Mouse (Mus musculus): ENCODE results near the gene Fadd. TPM values are rescaled to one million over a fixed set of nuclear protein-coding genes. Genes with fewer than 3 reads are reported as not detected.

Gene Fadd
- total and polyA plus RNA-seq, 3 experiments = 8.2 to 13.4 (median 8.6) TPM

GRCm38 (mm10) chr7:144620721-144621681 is 38.7 kb upstream of the Fadd start:
- 65% methylated on average over 22 of the region's 22 CpGs for WGBS
- H3K36me3 ChIP-seq (ENCODE audit: control insufficient read depth, insufficient read depth, low read length) = no peaks in the 10 kb centered on the region
- no peaks in the 10 kb centered on the region for H3K27me3 ChIP-seq (ENCODE audit: control insufficient read depth, insufficient read depth, low read length)
- no peaks in the 10 kb centered on the region for H3K4me1 ChIP-seq (ENCODE audit: control insufficient read depth, insufficient read depth, low read length)
- no peak overlapping the region for H3K27ac ChIP-seq
- intact Hi-C loops (cut with DNase I) = no loop called here
- DNase-seq = peak in 1 of 2 experiments; percentile 41
- no peak overlapping the region for H3K9ac ChIP-seq (ENCODE audit: low read depth, low read length)
- no peaks in the 10 kb centered on the region for H3K79me2 ChIP-seq (replicated peaks; ENCODE audit: control insufficient read depth, insufficient read depth, low read length)
- no peak for TF ChIP-seq CTCF (IDR thresholded peaks at IDR 0.05)
- no peak for TF ChIP-seq POLR2A (IDR thresholded peaks at IDR 0.05; ENCODE audit: insufficient read depth, low read depth, low read length)
- TF ChIP-seq EP300 (IDR thresholded peaks at IDR 0.05; ENCODE audit: insufficient read depth, low read depth, low read length) = no peak
- H3K4me3 ChIP-seq = no peak overlapping the region

- Histone ChIP-seq H3K9ac (ENCODE audit: low read depth, low read length) (no peak overlapping the region), H3K4me3 (no peak overlapping the region), H3K79me2 (replicated peaks; ENCODE audit: control insufficient read depth, insufficient read depth, low read length) (no peaks in the 10 kb centered on the region), H3K27me3 (ENCODE audit: control insufficient read depth, insufficient read depth, low read length) (no peaks in the 10 kb centered on the region), H3K27ac (no peak overlapping the region), H3K36me3 (ENCODE audit: control insufficient read depth, insufficient read depth, low read length) (no peaks in the 10 kb centered on the region), H3K4me1 (ENCODE audit: control insufficient read depth, insufficient read depth, low read length) (peaks cover 4% of the 10 kb centered on the region; the same call in 1 of the 2 replicates)
- intact Hi-C loops (cut with DNase I) = no loop called here
- DNase-seq = no peak
- TF ChIP-seq CTCF (IDR thresholded peaks at IDR 0.05) (no peak), POLR2A (IDR thresholded peaks at IDR 0.05; ENCODE audit: insufficient read depth, low read depth, low read length) (no peak), EP300 (IDR thresholded peaks at IDR 0.05; ENCODE audit: insufficient read depth, low read depth, low read length) (no peak)
These were observed 38.1 kb upstream of the Fadd start for GRCm38 (mm10) chr7:144620315-144620714.

GRCm38 (mm10) chr7:144615343-144615742 is 33.1 kb upstream of the Fadd start:
- intact Hi-C loops (cut with DNase I) = no loop called here
- WGBS = 44% methylated on average over 6 of the region's 6 CpGs
- peaks cover 4% of the 10 kb centered on the region; the same call in 1 of the 2 replicates for H3K4me1 ChIP-seq (ENCODE audit: control insufficient read depth, insufficient read depth, low read length)
- no peak overlapping the region for H3K27ac ChIP-seq
- H3K27me3 ChIP-seq (ENCODE audit: control insufficient read depth, insufficient read depth, low read length) = no peaks in the 10 kb centered on the region
- H3K9ac ChIP-seq (ENCODE audit: low read depth, low read length) = no peak overlapping the region
- no peaks in the 10 kb centered on the region for H3K36me3 ChIP-seq (ENCODE audit: control insufficient read depth, insufficient read depth, low read length)
- DNase-seq = peak in 1 of 2 experiments; percentile 28
- no peaks in the 10 kb centered on the region for H3K79me2 ChIP-seq (replicated peaks; ENCODE audit: control insufficient read depth, insufficient read depth, low read length)
- TF ChIP-seq EP300 (IDR thresholded peaks at IDR 0.05; ENCODE audit: insufficient read depth, low read depth, low read length) (0 out of 2 replicates have a peak, but pooled peaks have one; percentile 11), CTCF (IDR thresholded peaks at IDR 0.05) (no peak), POLR2A (IDR thresholded peaks at IDR 0.05; ENCODE audit: insufficient read depth, low read depth, low read length) (no peak)
- no peak overlapping the region for H3K4me3 ChIP-seq

GRCm38 (mm10) chr7:144612829-144613228 is 30.6 kb upstream of the Fadd start:
- TF ChIP-seq CTCF (IDR thresholded peaks at IDR 0.05) (no peak), POLR2A (IDR thresholded peaks at IDR 0.05; ENCODE audit: insufficient read depth, low read depth, low read length) (no peak), EP300 (IDR thresholded peaks at IDR 0.05; ENCODE audit: insufficient read depth, low read depth, low read length) (no peak)
- no peaks in the 10 kb centered on the region for H3K36me3 ChIP-seq (ENCODE audit: control insufficient read depth, insufficient read depth, low read length)
- WGBS = 76% methylated on average over 4 of the region's 4 CpGs
- DNase-seq = no peak
- H3K79me2 ChIP-seq (replicated peaks; ENCODE audit: control insufficient read depth, insufficient read depth, low read length) = no peaks in the 10 kb centered on the region
- H3K4me1 ChIP-seq (ENCODE audit: control insufficient read depth, insufficient read depth, low read length) = peaks cover 4% of the 10 kb centered on the region; the same call in 1 of the 2 replicates
- no peak overlapping the region for H3K27ac ChIP-seq
- intact Hi-C loops (cut with DNase I) = no loop called here
- no peak overlapping the region for H3K9ac ChIP-seq (ENCODE audit: low read depth, low read length)
- H3K4me3 ChIP-seq = no peak overlapping the region
- H3K27me3 ChIP-seq (ENCODE audit: control insufficient read depth, insufficient read depth, low read length) = no peaks in the 10 kb centered on the region

- WGBS = 57% methylated on average over 4 of the region's 4 CpGs
- no peak for DNase-seq
- intact Hi-C loops (cut with DNase I) = no loop called here
- Histone ChIP-seq H3K4me1 (ENCODE audit: control insufficient read depth, insufficient read depth, low read length) (peaks cover 4% of the 10 kb centered on the region; the same call in 1 of the 2 replicates), H3K9ac (ENCODE audit: low read depth, low read length) (no peak overlapping the region), H3K36me3 (ENCODE audit: control insufficient read depth, insufficient read depth, low read length) (no peaks in the 10 kb centered on the region), H3K27ac (no peak overlapping the region), H3K4me3 (no peak overlapping the region), H3K27me3 (ENCODE audit: control insufficient read depth, insufficient read depth, low read length) (no peaks in the 10 kb centered on the region), H3K79me2 (replicated peaks; ENCODE audit: control insufficient read depth, insufficient read depth, low read length) (no peaks in the 10 kb centered on the region)
- TF ChIP-seq CTCF (IDR thresholded peaks at IDR 0.05) (no peak), EP300 (IDR thresholded peaks at IDR 0.05; ENCODE audit: insufficient read depth, low read depth, low read length) (no peak), POLR2A (IDR thresholded peaks at IDR 0.05; ENCODE audit: insufficient read depth, low read depth, low read length) (no peak)
These were observed 30.1 kb upstream of the Fadd start for GRCm38 (mm10) chr7:144612351-144612750.

- Histone ChIP-seq H3K4me1 (ENCODE audit: control insufficient read depth, insufficient read depth, low read length) (peaks cover 4% of the 10 kb centered on the region; the same call in 1 of the 2 replicates), H3K36me3 (ENCODE audit: control insufficient read depth, insufficient read depth, low read length) (no peaks in the 10 kb centered on the region), H3K79me2 (replicated peaks; ENCODE audit: control insufficient read depth, insufficient read depth, low read length) (no peaks in the 10 kb centered on the region), H3K27me3 (ENCODE audit: control insufficient read depth, insufficient read depth, low read length) (no peaks in the 10 kb centered on the region), H3K4me3 (no peak overlapping the region), H3K27ac (no peak overlapping the region), H3K9ac (ENCODE audit: low read depth, low read length) (no peak overlapping the region)
- 80% methylated on average over 16 of the region's 16 CpGs for WGBS
- TF ChIP-seq EP300 (IDR thresholded peaks at IDR 0.05; ENCODE audit: insufficient read depth, low read depth, low read length) (no peak), POLR2A (IDR thresholded peaks at IDR 0.05; ENCODE audit: insufficient read depth, low read depth, low read length) (no peak), CTCF (IDR thresholded peaks at IDR 0.05) (no peak)
- intact Hi-C loops (cut with DNase I) = no loop called here
- DNase-seq = no peak
These were observed 29.3 kb upstream of the Fadd start for GRCm38 (mm10) chr7:144611595-144611994.
